In genomic region chr6:48049273-48050065, GRCm38 (mm10) we compare ENCODE assay signal across 8 mouse cellular contexts. TPM values are rescaled to one million over a fixed set of nuclear protein-coding genes. Genes with fewer than 3 reads are reported as not detected.
DNase-seq lines count a peak whose midpoint lies in the region; ATAC-seq and TF ChIP-seq lines count a peak whose summit lies in the region.

No protein-coding gene starts in this region.

- peak overlapping the region; percentile 88 for H3K4me2 ChIP-seq in heart, embryonic 12.5 days
- peak overlapping the region; percentile 47 for H3K4me2 ChIP-seq in hindbrain, embryonic 11.5 days (replicated peaks; ENCODE audit: low read depth, low read length)
- H3K4me2 ChIP-seq in midbrain, embryonic 11.5 days = peak overlapping the region; percentile 64

- no peak for DNase-seq in heart, postnatal 4 days
- DNase-seq in ES-E14 (ENCODE audit: low read depth, low spot score) = no peak
- DNase-seq in hindbrain, embryonic 11.5 days (ENCODE audit: low spot score) = no peak
- no peak for DNase-seq in midbrain, embryonic 11.5 days (ENCODE audit: low spot score, missing footprints)
- DNase-seq in thymus, adult 2 months = no peak
- DNase-seq in right cerebral cortex, postnatal 10 days (ENCODE audit: low spot score in 2 of 2) = no peak
- no peak for DNase-seq in thymus, adult 18-20 months

- H3K9me3 ChIP-seq in heart, embryonic 12.5 days (replicated peaks) = no peaks in the 10 kb centered on the region
- H3K9me3 ChIP-seq in ES-E14 (ENCODE audit: control insufficient read depth, insufficient read depth, low read depth, low read length) = no peaks in the 10 kb centered on the region
- no peaks in the 10 kb centered on the region for H3K9me3 ChIP-seq in hindbrain, embryonic 11.5 days (ENCODE audit: control insufficient read depth, low read length)
- no peaks in the 10 kb centered on the region for H3K9me3 ChIP-seq in midbrain, embryonic 11.5 days (ENCODE audit: control insufficient read depth, low read length)

- H3K27ac ChIP-seq in heart, embryonic 12.5 days (ENCODE audit: poor library complexity, severe bottlenecking) = no peak overlapping the region
- H3K27ac ChIP-seq in ES-E14 (ENCODE audit: insufficient read depth, low read depth, low read length, poor library complexity, severe bottlenecking) = peak overlapping the region; percentile 67; the same call in 1 of the 2 replicates
- H3K27ac ChIP-seq in hindbrain, embryonic 11.5 days (ENCODE audit: low read depth, low read length) = peak overlapping the region; percentile 91; the same call in 1 of the 2 replicates
- peak overlapping the region; percentile 84 for H3K27ac ChIP-seq in midbrain, embryonic 11.5 days (ENCODE audit: low read depth, low read length)
- H3K27ac ChIP-seq in thymus, adult 2 months (ENCODE audit: control insufficient read depth, insufficient read depth, low read length) = no peak overlapping the region

- TF ChIP-seq POLR2A in thymus, adult 2 months (IDR thresholded peaks at IDR 0.05; ENCODE audit: control insufficient read depth, extremely low read depth, insufficient read depth, low read length, poor library complexity) = no peak

- H3K9ac ChIP-seq in heart, embryonic 12.5 days = peak overlapping the region; percentile 81
- H3K9ac ChIP-seq in ES-E14 (ENCODE audit: insufficient read depth, low read depth, low read length, poor library complexity, severe bottlenecking) = peak overlapping the region; percentile 89; the same call in 1 of the 2 replicates
- H3K9ac ChIP-seq in hindbrain, embryonic 11.5 days (ENCODE audit: low read depth, low read length) = peak overlapping the region; percentile 90
- H3K9ac ChIP-seq in midbrain, embryonic 11.5 days (ENCODE audit: low read length) = peak overlapping the region; percentile 83

- peak overlapping the region; percentile 85 for H3K4me3 ChIP-seq in heart, embryonic 12.5 days
- H3K4me3 ChIP-seq in ES-E14 (ENCODE audit: insufficient read depth in 1 of 2, low read depth in 1 of 2, low read length in 2 of 2, poor library complexity in 1 of 2, severe bottlenecking in 1 of 2) = peak overlapping the region; percentile 63 to 98
- peak overlapping the region; percentile 73 for H3K4me3 ChIP-seq in hindbrain, embryonic 11.5 days (ENCODE audit: low read depth, low read length)
- H3K4me3 ChIP-seq in midbrain, embryonic 11.5 days (ENCODE audit: low read depth, low read length) = peak overlapping the region; percentile 91
- no peak overlapping the region for H3K4me3 ChIP-seq in thymus, adult 2 months (ENCODE audit: control insufficient read depth, insufficient read depth, low read length)

- H3K4me1 ChIP-seq in heart, embryonic 12.5 days (replicated peaks) = peaks cover 6% of the 10 kb centered on the region
- H3K4me1 ChIP-seq in ES-E14 (ENCODE audit: control insufficient read depth in 2 of 2, insufficient read depth in 2 of 2, low read length in 2 of 2, poor library complexity in 1 of 2) = peaks cover 0 to 2% of the 10 kb centered on the region in 2 experiments; a peak in 1 of 4 replicates
- no peaks in the 10 kb centered on the region for H3K4me1 ChIP-seq in hindbrain, embryonic 11.5 days (replicated peaks; ENCODE audit: control insufficient read depth, insufficient read depth, low read length)
- peaks cover 12% of the 10 kb centered on the region; the same call in 1 of the 2 replicates for H3K4me1 ChIP-seq in midbrain, embryonic 11.5 days (ENCODE audit: control insufficient read depth, insufficient read depth, low read length)
- H3K4me1 ChIP-seq in thymus, adult 2 months (replicated peaks; ENCODE audit: control insufficient read depth, insufficient read depth, low read length) = peaks cover 13% of the 10 kb centered on the region

- 58% methylated on average over 9 of the region's 9 CpGs for WGBS in heart, embryonic 12.5 days
- WGBS in hindbrain, embryonic 11.5 days = 61% methylated on average over 9 of the region's 9 CpGs
- 61% methylated on average over 9 of the region's 9 CpGs for WGBS in midbrain, embryonic 11.5 days
- 18% methylated on average over 9 of the region's 9 CpGs for WGBS in thymus, adult 2 months

- ATAC-seq in heart, embryonic 12.5 days (ENCODE audit: insufficient number of reproducible peaks, low FRiP score) = no peak
- ATAC-seq in hindbrain, embryonic 11.5 days (ENCODE audit: low FRiP score) = no peak
- no peak for ATAC-seq in midbrain, embryonic 11.5 days (ENCODE audit: low FRiP score)

- no peak for TF ChIP-seq CTCF in thymus, adult 2 months (IDR thresholded peaks at IDR 0.05; ENCODE audit: borderline replicate concordance, control insufficient read depth, extremely low read depth, insufficient read depth, low read length, poor library complexity)

- in situ Hi-C loops in ES-E14 (cut with MboI; ENCODE audit: low sequenced_read_pairs in 2 of 2, unreplicated experiment in 2 of 2) = no loop called here

- H3K27me3 ChIP-seq in heart, embryonic 12.5 days (replicated peaks) = peaks cover 5% of the 10 kb centered on the region
- no peaks in the 10 kb centered on the region for H3K27me3 ChIP-seq in hindbrain, embryonic 11.5 days (ENCODE audit: control insufficient read depth, insufficient read depth, low read length)
- no peaks in the 10 kb centered on the region for H3K27me3 ChIP-seq in midbrain, embryonic 11.5 days (ENCODE audit: control insufficient read depth, insufficient read depth, low read length)
- no peaks in the 10 kb centered on the region for H3K27me3 ChIP-seq in thymus, adult 2 months (ENCODE audit: control insufficient read depth, insufficient read depth, low read length)

- peaks cover 8% of the 10 kb centered on the region for H3K36me3 ChIP-seq in heart, embryonic 12.5 days
- peaks cover under 1% of the 10 kb centered on the region; the same call in 1 of the 2 replicates for H3K36me3 ChIP-seq in ES-E14 (ENCODE audit: control insufficient read depth, insufficient read depth, low read length, poor library complexity, severe bottlenecking)
- H3K36me3 ChIP-seq in hindbrain, embryonic 11.5 days (ENCODE audit: control insufficient read depth, insufficient read depth, low read length) = no peaks in the 10 kb centered on the region
- H3K36me3 ChIP-seq in midbrain, embryonic 11.5 days (ENCODE audit: control insufficient read depth, insufficient read depth, low read length) = no peaks in the 10 kb centered on the region
- no peaks in the 10 kb centered on the region; the same call in 1 of the 2 replicates for H3K36me3 ChIP-seq in thymus, adult 2 months (ENCODE audit: control insufficient read depth, insufficient read depth, low read length)

TF ChIP-seq in ES-E14, 5 proteins besides CTCF, POLR2A, EP300 and RAD21:
- TF ChIP-seq MAFK (IDR thresholded peaks at IDR 0.05; ENCODE audit: insufficient read depth, low read depth, low read length) = no peak
- no peak for TF ChIP-seq ZNF384 (IDR thresholded peaks at IDR 0.05; ENCODE audit: low read depth, low read length)
- TF ChIP-seq CHD2 (IDR thresholded peaks at IDR 0.05; ENCODE audit: low read depth, low read length) = no peak
- TF ChIP-seq ZC3H11A (IDR thresholded peaks at IDR 0.05; ENCODE audit: borderline replicate concordance, low read depth, low read length) = no peak
- TF ChIP-seq HCFC1 (IDR thresholded peaks at IDR 0.05; ENCODE audit: borderline replicate concordance, insufficient read depth, low read length) = no peak
TF ChIP-seq in ES-E14: peak in this region for 0.

RNA-seq across cellular contexts. Expression of gene Zfp777, which starts 0.8 kb away (rescaled TPM):
- 3.9 and 4.9 TPM in 2 replicates for polyA plus RNA-seq in heart, embryonic 12.5 days (2016; fragmentation: Nextera tagmentation; extraction: Ambion mirVana)
- total RNA-seq in heart, postnatal 4 days (2021) = 10 to 100 TPM; 19.7 to 21.0 TPM
- 13.9 and 18.2 TPM in 2 replicates for total RNA-seq in ES-E14 (2012; rRNA removed)
- polyA plus RNA-seq in hindbrain, embryonic 11.5 days (2014; fragmentation: Nextera tagmentation; extraction: Ambion mirVana) = 9.3 and 9.7 TPM in 2 replicates
- 9.2 and 9.5 TPM in 2 replicates for polyA plus RNA-seq in midbrain, embryonic 11.5 days (2014; fragmentation: Nextera tagmentation; extraction: Ambion mirVana)
- 43.5 and 45.5 TPM in 2 replicates for polyA plus RNA-seq in thymus, adult 2 months (2012; rRNA removed)

RNA-seq across cellular contexts. Expression of gene Zfp746, which starts 36.9 kb away (rescaled TPM):
- polyA plus RNA-seq in heart, embryonic 12.5 days (2016; fragmentation: Nextera tagmentation; extraction: Ambion mirVana) = 12.8 and 15.3 TPM in 2 replicates
- total RNA-seq in heart, postnatal 4 days (2021) = 10 to 100 TPM; 19.2 to 21.1 TPM
- 14.1 and 14.8 TPM in 2 replicates for total RNA-seq in ES-E14 (2012; rRNA removed)
- polyA plus RNA-seq in hindbrain, embryonic 11.5 days (2014; fragmentation: Nextera tagmentation; extraction: Ambion mirVana) = 20.7 and 23.9 TPM in 2 replicates
- 20.0 and 21.1 TPM in 2 replicates for polyA plus RNA-seq in midbrain, embryonic 11.5 days (2014; fragmentation: Nextera tagmentation; extraction: Ambion mirVana)
- polyA plus RNA-seq in thymus, adult 2 months (2012; rRNA removed) = 52.5 and 52.7 TPM in 2 replicates

Comparison
In these comparisons a context has a peak if more than half of its experiments do, and no peak if none do; other contexts are left out.
1. H3K27ac ChIP-seq: peak in ES-E14 (single experiment), hindbrain, embryonic 11.5 days (single experiment) and midbrain, embryonic 11.5 days (single experiment); none in heart, embryonic 12.5 days (single experiment) and thymus, adult 2 months (single experiment).
2. Peak in every context shown above with its lines, with median percentiles within 50 percentile points of each other: H3K4me2 ChIP-seq and H3K9ac ChIP-seq.